Mouse (Mus musculus) brain, embryonic 14.5 days (tissue): ENCODE data around the gene Acad11.

ENCODE experiments used
- CTCF ChIP-seq: fragments of 200-500 bp; IDR thresholded peaks from 2 replicates; pipeline ENCODE4 v1.5.1; 2012; ENCODE audit warnings: inconsistent platforms, mild to moderate bottlenecking, moderate library complexity, borderline replicate concordance; ENCODE audit not compliant: insufficient read depth, insufficient read length; ENCODE audit errors: extremely low read depth
- POLR2A ChIP-seq: fragments of 200-500 bp; IDR thresholded peaks from 2 replicates; pipeline ENCODE4 v1.6.1; 2012; ENCODE audit warnings: mild to moderate bottlenecking, inconsistent platforms, borderline replicate concordance; ENCODE audit not compliant: poor library complexity, insufficient read depth, insufficient read length, severe bottlenecking; ENCODE audit errors: extremely low read depth

- TF ChIP-seq CTCF (no peak), POLR2A (no peak)
These were observed 38.3 kb downstream of the Acad11 start for GRCm38 (mm10) chr9:104101458-104101857.
